Mouse (Mus musculus): ENCODE results near the gene Ddr2.
A peak's percentile ranks its signal among the peaks of the same experiment; 100 is the strongest.

The Ddr2 gene

GRCm38 (mm10) chr1:170086631-170087030, 23.9 kb downstream of the Ddr2 start:
- DNase-seq: peak; percentile 16

DNA sequence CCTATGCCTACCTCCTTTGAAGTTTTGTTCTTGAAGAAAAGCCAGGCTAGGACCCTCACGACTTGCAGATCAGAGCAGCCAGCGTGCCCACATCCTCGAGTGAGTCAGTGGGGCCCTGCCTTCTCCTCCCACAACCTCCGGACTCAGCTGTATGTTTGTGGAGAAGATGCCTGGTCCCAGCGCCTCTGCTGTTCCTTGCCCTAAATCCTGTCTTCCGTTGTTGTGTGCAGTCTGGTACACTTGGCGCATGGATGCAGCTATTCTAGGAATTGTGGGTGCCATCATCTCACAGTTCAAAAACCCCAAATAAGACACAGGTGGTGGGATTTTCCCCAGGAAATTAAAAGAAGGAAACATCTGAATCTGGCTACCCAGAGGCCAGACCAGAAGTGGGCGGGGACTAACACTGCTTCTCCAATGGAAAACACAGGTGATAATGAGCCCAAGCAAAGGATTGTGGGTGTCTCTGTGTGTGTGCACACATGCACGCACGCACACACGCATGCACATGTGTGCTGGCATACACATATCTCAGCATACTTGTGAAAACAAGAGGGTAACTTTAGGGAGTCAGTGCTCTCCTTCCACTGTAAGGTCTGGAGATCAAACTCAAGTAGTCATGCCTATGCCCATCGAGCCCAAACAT, 26.3 kb downstream of the Ddr2 start:
- DNase-seq: no peak

DNA sequence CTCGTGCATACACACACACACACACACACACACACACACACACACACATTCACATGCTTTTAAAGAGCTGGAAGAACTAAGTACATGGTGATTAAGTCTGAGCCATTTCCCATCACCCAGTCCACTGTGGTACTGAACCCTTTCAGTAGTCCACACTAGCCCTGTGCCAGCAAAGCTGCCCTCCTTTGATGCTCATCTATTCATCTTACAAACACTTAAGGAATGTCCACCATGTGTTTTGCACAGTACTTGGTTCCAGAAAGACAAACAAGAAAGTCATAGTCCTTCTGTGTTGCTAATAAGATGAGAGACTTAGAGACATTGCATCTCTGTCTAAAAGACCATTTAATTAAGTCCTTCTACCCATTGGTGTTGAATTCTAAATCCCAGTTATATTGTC, 29.7 kb downstream of the Ddr2 start:
- no peak for DNase-seq

DNA sequence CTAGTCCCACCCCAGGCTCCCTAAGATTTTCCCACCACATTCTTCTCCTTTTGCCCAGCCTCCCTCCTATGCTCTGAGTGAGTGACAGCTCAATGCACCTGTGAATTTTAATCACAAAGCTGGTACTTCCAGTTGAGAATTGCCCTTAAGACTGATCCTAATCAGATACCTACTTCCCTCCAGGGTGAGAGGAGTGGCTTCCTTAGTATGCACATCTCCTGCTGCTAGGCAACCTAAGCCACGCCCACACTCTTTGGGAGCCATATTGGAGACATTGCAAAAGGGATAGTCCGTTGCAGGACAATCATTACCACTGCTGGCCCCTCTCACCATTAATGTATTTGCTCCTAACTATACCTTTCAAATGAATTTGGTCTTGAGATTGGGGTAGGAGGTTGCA, 31.1 kb downstream of the Ddr2 start:
- no peak for DNase-seq

DNA sequence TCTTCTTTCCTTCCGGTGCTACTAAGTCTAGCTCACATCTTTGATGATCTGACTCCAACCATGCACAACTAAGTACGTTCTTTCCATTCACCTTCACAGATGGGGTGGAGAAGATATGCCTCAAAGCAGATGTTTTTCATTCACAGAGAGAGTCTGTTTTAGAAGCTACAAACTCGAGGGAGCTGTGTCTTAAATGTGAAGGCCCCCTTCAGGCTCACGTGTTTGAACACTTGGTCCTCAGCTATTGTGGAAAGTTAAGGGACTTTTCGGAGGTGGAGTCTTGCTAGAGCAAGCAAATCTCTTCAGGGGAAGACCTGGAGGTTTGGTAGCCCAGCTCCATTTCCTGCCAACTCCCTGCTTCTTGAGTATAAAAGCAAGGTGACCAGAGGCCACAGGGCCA, 34.2 kb downstream of the Ddr2 start:
- no peak for DNase-seq

GRCm38 (mm10) chr1:170073768-170074167, 36.8 kb downstream of the Ddr2 start:
- DNase-seq: no peak

DNA sequence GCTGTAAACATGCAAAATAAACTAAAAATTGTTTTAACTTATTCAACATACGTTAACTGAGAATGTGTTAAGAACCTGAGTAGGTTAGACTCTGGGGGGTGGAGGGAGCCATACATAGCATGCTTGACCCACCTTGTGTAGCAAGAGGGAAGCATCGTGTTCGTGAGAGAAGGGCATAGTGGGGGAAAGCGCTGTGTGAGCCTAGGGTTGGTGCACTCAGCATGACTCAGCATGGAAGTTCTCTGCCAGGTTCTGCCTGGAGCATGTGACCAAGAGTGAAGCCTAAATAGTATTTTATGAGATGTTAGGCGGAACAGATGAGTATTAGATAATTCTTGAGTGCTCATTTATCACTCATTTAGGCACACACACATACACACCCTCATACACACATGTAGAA, 41.4 kb downstream of the Ddr2 start:
- DNase-seq: no peak

DNA sequence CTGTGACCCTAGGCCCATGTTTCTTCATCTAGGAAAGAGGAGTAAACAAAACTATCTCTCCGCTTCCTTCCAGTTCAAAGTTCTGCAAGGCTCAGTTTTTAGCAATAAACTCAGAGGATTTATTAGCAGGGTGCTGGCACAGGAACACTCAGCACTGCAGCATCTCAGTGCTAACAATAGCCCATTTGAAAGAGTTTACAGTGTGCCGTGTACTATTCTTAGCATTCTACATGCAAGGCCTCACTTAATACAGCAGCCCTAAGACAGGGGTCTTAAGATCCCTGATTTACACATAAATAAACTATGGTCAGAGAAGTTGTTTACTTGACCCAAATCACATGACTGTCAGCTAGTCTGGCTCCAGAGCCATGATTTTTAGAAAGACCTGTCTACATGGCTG, 44.6 kb downstream of the Ddr2 start:
- no peak for DNase-seq

GRCm38 (mm10) chr1:170065009-170065408, 45.6 kb downstream of the Ddr2 start:
- no peak for DNase-seq

- DNase-seq: peak; percentile 36
These were observed 46.5 kb downstream of the Ddr2 start for GRCm38 (mm10) chr1:170064083-170064494.

GRCm38 (mm10) chr1:170060214-170060613, 50.3 kb downstream of the Ddr2 start:
- DNase-seq: no peak

- DNase-seq: no peak
These were observed 51.2 kb downstream of the Ddr2 start for GRCm38 (mm10) chr1:170059347-170059746.

- no peak for DNase-seq
These were observed 52.5 kb downstream of the Ddr2 start for GRCm38 (mm10) chr1:170058051-170058450.

DNA sequence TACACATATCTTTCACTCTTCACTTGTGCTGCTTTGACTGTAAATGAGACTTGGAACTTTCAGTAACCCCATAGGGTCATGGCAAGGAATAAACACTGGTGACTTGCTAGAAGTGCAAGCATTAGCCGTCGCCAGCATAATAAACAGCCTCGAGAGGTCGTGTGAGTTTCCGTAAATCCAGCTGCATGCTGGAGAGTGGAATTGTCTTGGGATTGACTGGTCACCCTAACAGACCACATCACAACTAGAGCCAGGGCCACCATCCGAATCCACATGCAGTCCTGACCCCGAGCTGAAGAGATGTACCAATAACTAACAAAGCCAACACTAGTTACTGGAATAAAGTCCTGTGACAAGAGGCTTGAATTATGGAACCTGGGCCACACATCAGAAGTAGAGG, 53.0 kb downstream of the Ddr2 start:
- no peak for DNase-seq

DNA sequence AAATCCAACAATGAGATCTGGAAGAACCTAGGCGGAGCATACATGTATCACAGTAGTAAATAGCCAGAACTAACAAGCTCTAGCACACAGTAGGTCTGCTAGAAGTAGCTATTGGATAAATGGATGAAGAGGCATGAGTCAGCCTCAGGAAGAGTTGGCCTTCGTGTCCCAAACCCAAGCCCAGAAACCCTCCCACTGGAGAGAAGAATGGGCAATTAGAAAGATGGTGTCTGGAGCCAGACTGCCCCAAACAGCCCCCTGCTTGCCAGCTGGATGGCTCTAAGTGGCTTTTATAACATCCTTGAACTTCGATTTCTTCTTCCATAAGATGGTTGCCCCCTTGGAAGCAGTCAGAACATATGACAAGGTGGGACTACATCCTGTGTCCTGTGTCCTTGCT, 53.6 kb downstream of the Ddr2 start:
- no peak for DNase-seq

- DNase-seq: no peak
These were observed 54.3 kb downstream of the Ddr2 start for GRCm38 (mm10) chr1:170056214-170056613.

DNA sequence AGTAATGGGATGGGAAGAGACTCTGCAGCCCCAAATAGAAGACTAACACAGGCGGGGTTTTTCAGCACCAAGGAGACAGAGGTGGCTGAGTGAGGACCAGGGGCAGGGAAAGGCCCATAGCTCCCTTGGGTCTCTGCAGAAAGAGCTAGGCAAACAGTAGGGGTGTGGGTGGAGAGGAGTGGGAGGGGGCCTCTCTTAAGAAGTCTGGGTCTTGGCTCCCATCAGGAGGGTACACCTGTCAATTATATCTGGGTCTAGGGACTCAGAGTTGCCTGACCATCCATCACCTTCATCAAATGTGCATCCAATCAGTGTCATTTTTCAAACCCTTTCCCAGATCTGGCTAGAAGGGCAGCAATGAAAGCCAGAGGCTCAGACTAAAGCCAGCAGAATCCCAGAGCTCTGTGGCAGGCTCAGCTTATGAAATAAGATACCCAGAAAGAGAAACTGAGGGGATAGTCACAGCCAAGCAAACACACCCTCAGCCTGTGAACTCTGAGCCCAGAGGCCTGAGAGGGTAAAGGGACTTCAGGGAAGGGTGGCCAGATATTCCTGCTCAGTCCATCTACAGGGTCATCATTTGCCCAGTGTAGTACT, 58.0 kb downstream of the Ddr2 start:
- DNase-seq: no peak

- no peak for DNase-seq
These were observed 58.9 kb downstream of the Ddr2 start for GRCm38 (mm10) chr1:170051631-170052177.

DNA sequence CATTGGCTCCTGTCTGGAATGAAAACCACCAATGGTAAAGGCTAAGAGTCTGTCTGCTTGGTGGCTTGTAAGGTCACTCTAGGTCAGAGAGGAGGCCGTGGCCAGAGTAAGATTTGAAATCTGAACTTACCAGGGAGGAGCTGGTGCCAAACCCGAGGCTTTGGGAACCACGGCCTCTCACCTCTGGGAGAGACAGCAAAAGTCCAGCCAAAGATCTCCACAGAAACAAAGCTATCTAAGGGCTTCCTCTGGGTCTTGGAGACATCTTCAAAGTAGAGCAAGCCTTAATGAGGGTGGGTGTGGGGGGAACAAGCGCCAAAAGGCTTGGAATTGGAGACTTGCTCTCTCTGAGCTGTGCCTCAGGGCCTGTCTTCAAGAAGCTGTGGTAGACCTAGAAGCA, 62.1 kb downstream of the Ddr2 start:
- no peak for DNase-seq

- no peak for DNase-seq
These were observed 65.7 kb downstream of the Ddr2 start for GRCm38 (mm10) chr1:170044726-170045471.

GRCm38 (mm10) chr1:170043753-170044152, 66.8 kb downstream of the Ddr2 start:
- no peak for DNase-seq

DNA sequence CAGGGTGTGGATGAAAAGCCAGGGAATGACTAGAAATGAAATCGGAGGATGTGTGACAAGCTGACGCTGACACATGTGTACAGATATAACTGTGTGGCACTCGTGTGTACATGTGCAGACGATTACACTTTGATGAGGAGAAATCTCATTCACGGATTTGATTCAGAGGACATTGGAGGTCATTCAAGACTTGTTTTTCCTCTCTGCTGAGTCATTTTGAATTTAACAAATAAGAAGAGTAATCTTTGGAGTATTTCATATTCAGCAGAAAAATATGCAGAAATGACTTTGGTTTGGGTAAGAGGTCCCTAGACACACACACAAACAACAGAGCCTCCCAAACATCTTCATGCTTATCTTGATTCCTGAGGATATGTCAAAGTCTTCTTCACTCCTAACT, 67.6 kb downstream of the Ddr2 start:
- DNase-seq: no peak

- no peak for DNase-seq
These were observed 71.2 kb downstream of the Ddr2 start for GRCm38 (mm10) chr1:170039402-170039801.

DNA sequence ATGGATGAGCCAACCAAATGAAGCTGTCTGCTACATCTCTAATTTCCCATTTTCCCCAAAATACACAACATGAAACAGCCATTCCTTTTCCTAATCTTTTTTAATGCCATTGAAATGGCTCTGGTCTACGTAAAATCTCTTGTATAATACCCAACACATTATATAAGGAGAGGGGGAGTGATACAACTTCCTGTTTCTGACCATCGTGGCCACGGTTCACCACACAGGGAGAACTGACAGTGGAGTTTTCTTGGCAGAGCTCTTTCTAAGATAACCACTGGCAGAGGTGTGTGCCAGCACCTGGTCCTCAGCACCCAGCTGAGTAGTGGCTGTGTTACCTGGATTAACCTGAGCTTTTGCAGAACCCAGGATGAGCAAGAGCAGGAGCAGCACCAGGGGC, 75.0 kb downstream of the Ddr2 start:
- no peak for DNase-seq

All from kidney, adult 18-20 months (tissue).